Mouse (Mus musculus): ENCODE data around the gene Olfr287. TPM values are rescaled to one million over a fixed set of nuclear protein-coding genes. Genes with fewer than 3 reads are reported as not detected.

Gene Olfr287
- total and polyA plus RNA-seq, 2 experiments: not detected

DNA sequence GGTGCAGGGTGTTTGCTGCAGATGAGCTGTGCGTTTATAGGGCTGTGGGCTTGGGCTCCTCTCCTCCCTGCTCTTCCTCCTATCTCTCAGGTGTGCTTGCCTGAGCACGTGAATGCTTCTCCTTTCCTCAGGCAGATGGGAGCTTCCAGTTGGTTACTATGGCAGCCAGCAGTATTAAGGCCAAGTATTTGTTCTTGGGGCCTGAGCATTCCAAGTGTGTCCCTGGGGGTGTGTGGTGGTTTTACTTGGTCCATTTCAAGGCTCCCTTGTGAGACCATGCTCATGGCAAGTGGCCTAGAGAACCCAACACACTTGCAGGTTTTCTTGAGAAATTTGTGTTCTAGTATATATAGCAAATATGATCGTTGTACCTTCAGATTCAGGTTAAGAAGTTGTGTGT is 25.4 kb downstream of the Olfr287 start, which contains the start of gene Olfr288:
Olfr288 (minus strand) TSS at position 101 of the 400 bp plus-strand sequence.
- Histone ChIP-seq H3K9ac (ENCODE audit: low read depth, low read length) (no peak within 1 kb of the TSS), H3K4me1 (ENCODE audit: control insufficient read depth, insufficient read depth, low read length) (no peaks in the 10 kb centered on the region), H3K27me3 (ENCODE audit: control insufficient read depth, insufficient read depth, low read length) (no peaks in the 10 kb centered on the region), H3K79me2 (ENCODE audit: control insufficient read depth, insufficient read depth, low read length) (no peaks in the 10 kb centered on the region), H3K36me3 (ENCODE audit: control insufficient read depth, insufficient read depth, low read length) (no peaks in the 10 kb centered on the region), H3K27ac (replicated peaks; ENCODE audit: insufficient read depth, low read depth, low read length) (no peak within 1 kb of the TSS), H3K4me3 (ENCODE audit: insufficient read depth, low read depth, low read length) (no peak within 1 kb of the TSS)
- no peak for TF ChIP-seq POLR2A (IDR thresholded peaks at IDR 0.05; ENCODE audit: extremely low read depth, insufficient read depth, low read length)
- TF ChIP-seq CTCF (IDR thresholded peaks at IDR 0.05; ENCODE audit: low read depth, low read length): no peak
- 59% methylated on average over 3 of the region's 3 CpGs for WGBS
- DNase-seq (ENCODE audit: extremely low read depth, low read depth, low spot score): no peak

DNA sequence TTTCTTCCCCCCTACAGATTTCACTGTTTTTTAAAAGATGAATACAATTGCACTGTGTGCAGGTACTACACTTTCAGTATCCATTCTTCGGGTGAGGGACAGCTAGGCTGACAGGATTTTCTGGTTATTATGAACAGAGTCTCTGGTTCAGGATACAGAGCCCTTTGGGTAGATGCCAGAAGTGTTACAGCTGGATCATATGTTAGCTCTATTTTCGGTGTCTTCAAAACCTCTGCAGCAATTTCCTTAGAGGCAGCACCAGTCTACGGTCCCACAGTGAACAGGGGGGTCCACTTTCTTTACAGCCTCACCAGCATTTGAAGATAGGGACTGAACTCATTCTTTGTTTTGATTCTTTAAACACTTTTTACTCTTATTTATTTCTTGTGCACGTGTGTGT is 36.4 kb downstream of the Olfr287 start:
- Histone ChIP-seq H3K9ac (ENCODE audit: low read depth, low read length) (no peak overlapping the region), H3K79me2 (ENCODE audit: control insufficient read depth, insufficient read depth, low read length) (no peaks in the 10 kb centered on the region), H3K27ac (replicated peaks; ENCODE audit: insufficient read depth, low read depth, low read length) (no peak overlapping the region), H3K4me3 (ENCODE audit: insufficient read depth, low read depth, low read length) (no peak overlapping the region), H3K4me1 (ENCODE audit: control insufficient read depth, insufficient read depth, low read length) (no peaks in the 10 kb centered on the region; the same call in 1 of the 2 replicates), H3K36me3 (ENCODE audit: control insufficient read depth, insufficient read depth, low read length) (no peaks in the 10 kb centered on the region), H3K27me3 (ENCODE audit: control insufficient read depth, insufficient read depth, low read length) (no peaks in the 10 kb centered on the region)
- TF ChIP-seq CTCF (IDR thresholded peaks at IDR 0.05; ENCODE audit: low read depth, low read length) (no peak), POLR2A (IDR thresholded peaks at IDR 0.05; ENCODE audit: extremely low read depth, insufficient read depth, low read length) (no peak)
- no peak for DNase-seq (ENCODE audit: extremely low read depth, low read depth, low spot score)
- WGBS: 62% methylated on average over 4 of the region's 4 CpGs

DNA sequence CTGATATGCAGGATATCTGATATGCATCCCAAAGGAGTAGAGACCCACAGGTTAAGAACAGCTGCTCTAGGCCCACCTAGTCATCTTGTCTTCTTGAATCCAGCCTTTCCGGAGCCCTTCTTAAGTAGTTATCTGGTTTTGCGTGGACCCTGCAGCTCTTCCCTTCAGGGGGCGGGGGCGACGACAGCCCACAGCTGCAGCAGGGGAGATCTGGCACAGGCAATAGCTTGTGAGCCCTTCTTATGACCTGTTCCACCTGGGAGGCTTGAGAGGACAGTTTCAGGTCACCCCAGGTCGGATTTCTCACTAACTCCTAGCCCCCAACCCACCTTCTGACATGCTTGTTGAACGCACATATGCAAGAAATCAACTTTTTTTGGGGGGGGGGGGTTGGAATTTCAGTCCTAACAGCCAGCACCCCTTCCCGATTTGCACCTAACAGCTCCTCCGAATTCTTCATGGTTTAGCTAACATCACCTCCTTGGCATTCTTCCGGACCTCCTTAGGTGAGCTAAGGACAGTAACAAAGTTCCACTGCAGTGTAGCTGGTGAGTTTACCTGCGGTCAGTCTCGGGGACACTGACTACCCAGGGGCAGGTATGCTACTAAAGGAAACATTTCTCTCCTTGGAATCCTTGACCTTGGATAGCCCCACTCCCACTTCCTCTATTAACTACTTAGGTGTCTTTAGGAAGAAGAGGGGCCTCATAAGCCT is 38.8 kb downstream of the Olfr287 start:
- H3K27ac ChIP-seq (replicated peaks; ENCODE audit: insufficient read depth, low read depth, low read length): no peak overlapping the region
- H3K27me3 ChIP-seq (ENCODE audit: control insufficient read depth, insufficient read depth, low read length): no peaks in the 10 kb centered on the region
- no peak overlapping the region for H3K9ac ChIP-seq (ENCODE audit: low read depth, low read length)
- 73% methylated on average over 12 of the region's 12 CpGs for WGBS
- H3K4me1 ChIP-seq (ENCODE audit: control insufficient read depth, insufficient read depth, low read length): no peaks in the 10 kb centered on the region; the same call in 1 of the 2 replicates
- no peaks in the 10 kb centered on the region for H3K79me2 ChIP-seq (ENCODE audit: control insufficient read depth, insufficient read depth, low read length)
- no peak overlapping the region for H3K4me3 ChIP-seq (ENCODE audit: insufficient read depth, low read depth, low read length)
- DNase-seq (ENCODE audit: extremely low read depth, low read depth, low spot score): no peak
- H3K36me3 ChIP-seq (ENCODE audit: control insufficient read depth, insufficient read depth, low read length): no peaks in the 10 kb centered on the region
- TF ChIP-seq POLR2A (IDR thresholded peaks at IDR 0.05; ENCODE audit: extremely low read depth, insufficient read depth, low read length): no peak
- TF ChIP-seq CTCF (IDR thresholded peaks at IDR 0.05; ENCODE audit: low read depth, low read length): no peak

DNA sequence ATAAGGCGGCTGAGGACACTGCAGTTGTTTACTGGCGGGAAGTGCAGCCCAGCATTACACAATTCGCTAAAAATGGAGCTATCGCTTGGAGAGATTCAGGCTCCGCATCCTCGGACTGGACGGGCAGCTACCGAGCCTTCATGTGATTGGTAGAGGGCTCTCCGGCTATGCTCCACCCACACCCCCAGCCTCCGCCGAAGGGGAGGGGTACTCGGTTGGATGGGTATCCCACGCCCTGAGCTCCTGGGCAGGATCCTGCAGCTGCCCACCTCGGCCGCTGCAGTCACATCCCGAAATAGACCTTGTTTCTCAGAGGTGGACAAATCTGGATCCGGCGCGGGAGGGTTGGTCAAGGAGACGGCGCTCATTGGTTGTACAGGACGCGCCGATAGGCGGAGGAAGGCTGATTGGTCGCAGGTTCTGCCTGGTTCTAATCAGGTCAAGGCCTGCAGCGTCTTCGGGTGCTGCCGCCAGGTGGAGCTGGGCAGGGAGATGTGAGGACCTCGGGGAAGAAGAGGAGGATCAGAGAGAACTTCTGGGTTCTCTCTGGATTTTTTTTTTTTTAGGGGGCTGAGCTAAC is 39.6 kb downstream of the Olfr287 start:
- Histone ChIP-seq H3K79me2 (ENCODE audit: control insufficient read depth, insufficient read depth, low read length) (no peaks in the 10 kb centered on the region), H3K36me3 (ENCODE audit: control insufficient read depth, insufficient read depth, low read length) (no peaks in the 10 kb centered on the region), H3K27ac (replicated peaks; ENCODE audit: insufficient read depth, low read depth, low read length) (no peak overlapping the region), H3K27me3 (ENCODE audit: control insufficient read depth, insufficient read depth, low read length) (no peaks in the 10 kb centered on the region), H3K4me3 (ENCODE audit: insufficient read depth, low read depth, low read length) (peak overlapping the region; percentile 67), H3K9ac (ENCODE audit: low read depth, low read length) (0 out of 2 replicates have a peak overlapping the region, but pooled peaks have one; percentile 5), H3K4me1 (ENCODE audit: control insufficient read depth, insufficient read depth, low read length) (no peaks in the 10 kb centered on the region; the same call in 1 of the 2 replicates)
- DNase-seq (ENCODE audit: extremely low read depth, low read depth, low spot score): peak; percentile 56
- TF ChIP-seq POLR2A (IDR thresholded peaks at IDR 0.05; ENCODE audit: extremely low read depth, insufficient read depth, low read length) (no peak), CTCF (IDR thresholded peaks at IDR 0.05; ENCODE audit: low read depth, low read length) (peak; percentile 81)
- under 1% methylated on average over 30 of the region's 30 CpGs for WGBS

DNA sequence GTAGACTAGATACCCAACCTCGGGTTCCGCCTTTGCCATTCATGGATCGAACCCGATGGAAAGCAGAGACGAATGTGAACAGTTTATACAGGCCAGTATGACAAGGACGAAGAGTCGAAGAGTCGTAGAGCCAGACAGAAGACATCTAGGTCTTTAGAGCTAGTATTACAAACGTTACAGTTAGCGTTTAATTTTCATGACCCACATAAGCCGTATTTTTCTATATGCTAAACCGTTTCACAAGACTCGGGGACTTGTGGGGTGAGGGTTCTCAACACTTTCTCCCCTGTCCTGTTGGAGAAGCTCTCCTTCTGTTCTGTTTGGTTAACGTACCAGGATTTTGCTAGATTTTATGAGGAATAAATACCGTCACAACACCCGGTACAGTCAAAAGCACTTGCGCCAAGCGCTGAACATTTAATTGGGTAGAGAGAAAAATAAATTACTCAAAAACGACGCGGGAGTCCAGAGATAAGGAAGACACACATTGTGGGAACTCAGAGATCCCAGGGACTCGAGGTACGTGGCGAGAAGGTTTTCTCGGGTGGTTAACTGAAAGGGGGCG is 40.2 kb downstream of the Olfr287 start:
- WGBS: 16% methylated on average over 26 of the region's 26 CpGs
- no peaks in the 10 kb centered on the region; the same call in 1 of the 2 replicates for H3K4me1 ChIP-seq (ENCODE audit: control insufficient read depth, insufficient read depth, low read length)
- no peak for DNase-seq (ENCODE audit: extremely low read depth, low read depth, low spot score)
- no peak overlapping the region for H3K9ac ChIP-seq (ENCODE audit: low read depth, low read length)
- no peak overlapping the region for H3K27ac ChIP-seq (replicated peaks; ENCODE audit: insufficient read depth, low read depth, low read length)
- no peaks in the 10 kb centered on the region for H3K79me2 ChIP-seq (ENCODE audit: control insufficient read depth, insufficient read depth, low read length)
- H3K27me3 ChIP-seq (ENCODE audit: control insufficient read depth, insufficient read depth, low read length): no peaks in the 10 kb centered on the region
- peak overlapping the region; percentile 25; the same call in 1 of the 2 replicates for H3K4me3 ChIP-seq (ENCODE audit: insufficient read depth, low read depth, low read length)
- TF ChIP-seq POLR2A (IDR thresholded peaks at IDR 0.05; ENCODE audit: extremely low read depth, insufficient read depth, low read length) (no peak), CTCF (IDR thresholded peaks at IDR 0.05; ENCODE audit: low read depth, low read length) (no peak)
- no peaks in the 10 kb centered on the region for H3K36me3 ChIP-seq (ENCODE audit: control insufficient read depth, insufficient read depth, low read length)

All from liver, adult 2 months (tissue).